ENCODE assay signal across 24 mouse cellular contexts in genomic region chr14:46692067-46692466, GRCm38 (mm10).
DNase-seq lines count a peak whose midpoint lies in the region; ATAC-seq and TF ChIP-seq lines count a peak whose summit lies in the region.
"Had no signal": no experiment of that assay in that cellular context is flagged by ENCODE, and none has a peak within 500 bp of the region (broad histone marks: within the 10 kb centered on the region; RNA-seq: fewer than 3 reads in every experiment).

No protein-coding gene starts in this region.

- 94% methylated on average over 2 of the region's 2 CpGs for WGBS in intestine, embryonic 15.5 days
- 75% methylated on average over 2 of the region's 2 CpGs for WGBS in intestine, postnatal 0 days
- WGBS in hindbrain, embryonic 14.5 days = 83% methylated on average over 2 of the region's 2 CpGs

- H3K4me1 ChIP-seq in intestine, embryonic 15.5 days (replicated peaks) = no peaks in the 10 kb centered on the region; the same call in 1 of the 2 replicates
- H3K4me1 ChIP-seq in intestine, postnatal 0 days (replicated peaks; ENCODE audit: control insufficient read depth, insufficient read depth, low read length) = peaks cover 6% of the 10 kb centered on the region; the same call in 1 of the 2 replicates
- 0 out of 2 replicates have a peak, but pooled peaks cover 6% of the 10 kb centered on the region for H3K4me1 ChIP-seq in hindbrain, embryonic 14.5 days (replicated peaks; ENCODE audit: control insufficient read depth, insufficient read depth, low read length)
- H3K4me1 ChIP-seq: embryonic facial prominence, embryonic 15.5 days had no signal

- H3K27me3 ChIP-seq in intestine, embryonic 15.5 days (replicated peaks) = no peaks in the 10 kb centered on the region
- no peaks in the 10 kb centered on the region for H3K27me3 ChIP-seq in intestine, postnatal 0 days (replicated peaks; ENCODE audit: control insufficient read depth, insufficient read depth, low read length)
- no peaks in the 10 kb centered on the region for H3K27me3 ChIP-seq in hindbrain, embryonic 14.5 days (ENCODE audit: control insufficient read depth, insufficient read depth, low read length)
- H3K27me3 ChIP-seq: embryonic facial prominence, embryonic 13.5 days; embryonic facial prominence, embryonic 15.5 days; forebrain, embryonic 12.5 days had no signal

- no peak for TF ChIP-seq CTCF in intestine, postnatal 0 days (IDR thresholded peaks at IDR 0.05; ENCODE audit: low read depth)

- peak; percentile 10 for DNase-seq in testis, postnatal 14 days (ENCODE audit: low spot score)
- DNase-seq in testis, postnatal 10 days (ENCODE audit: low spot score) = no peak
- DNase-seq in yolk sac, embryonic 10.5 days (ENCODE audit: low spot score) = peak; percentile 37
- no peak for DNase-seq in hindbrain, embryonic 14.5 days (ENCODE audit: low spot score)
- no peak for DNase-seq in cerebellum, adult 18-20 months
- no peak for DNase-seq in left cerebral cortex, adult 9 months (ENCODE audit: low spot score in 2 of 2)
- DNase-seq: adrenal gland, adult 2 months; adrenal gland, postnatal 10 days; adrenal gland, postnatal 36 days; cerebellum, adult 11-12 months; cerebellum, adult 8-10 months; cerebellum, adult 9-11 months; cerebellum, postnatal 14 days; cerebellum, postnatal 36 days; embryo, embryonic 11 days had no signal

- ATAC-seq in intestine, embryonic 15.5 days = peak; percentile 85
- peak; percentile 38; the same call in 1 of the 2 replicates for ATAC-seq in intestine, postnatal 0 days
- ATAC-seq in hindbrain, embryonic 14.5 days (ENCODE audit: low FRiP score) = no peak
- ATAC-seq: forebrain, embryonic 14.5 days; forebrain, embryonic 16.5 days had no signal

- no peak overlapping the region for H3K4me3 ChIP-seq in intestine, embryonic 15.5 days (replicated peaks)
- no peak overlapping the region for H3K4me3 ChIP-seq in intestine, postnatal 0 days (ENCODE audit: low read depth, low read length)
- H3K4me3 ChIP-seq in hindbrain, embryonic 14.5 days (replicated peaks; ENCODE audit: low read length) = no peak overlapping the region
- H3K4me3 ChIP-seq: embryonic facial prominence, embryonic 13.5 days; embryonic facial prominence, embryonic 15.5 days; erythroblast, embryonic 14.5 days; forebrain, embryonic 10.5 days; forebrain, embryonic 12.5 days had no signal

- H3K9ac ChIP-seq in intestine, embryonic 15.5 days = no peak overlapping the region
- H3K9ac ChIP-seq in intestine, postnatal 0 days (ENCODE audit: low read depth, low read length) = no peak overlapping the region
- H3K9ac ChIP-seq in hindbrain, embryonic 14.5 days = no peak overlapping the region
- H3K9ac ChIP-seq: embryonic facial prominence, embryonic 13.5 days; embryonic facial prominence, embryonic 15.5 days; forebrain, embryonic 12.5 days had no signal

- no peak overlapping the region for H3K4me2 ChIP-seq in intestine, embryonic 15.5 days (replicated peaks)
- no peak overlapping the region for H3K4me2 ChIP-seq in intestine, postnatal 0 days (replicated peaks; ENCODE audit: low read depth)
- H3K4me2 ChIP-seq in hindbrain, embryonic 14.5 days (replicated peaks) = no peak overlapping the region
- H3K4me2 ChIP-seq: embryonic facial prominence, embryonic 13.5 days; embryonic facial prominence, embryonic 15.5 days; forebrain, embryonic 12.5 days had no signal

- no peaks in the 10 kb centered on the region for H3K36me3 ChIP-seq in intestine, embryonic 15.5 days
- H3K36me3 ChIP-seq in intestine, postnatal 0 days (ENCODE audit: control insufficient read depth, insufficient read depth) = no peaks in the 10 kb centered on the region
- H3K36me3 ChIP-seq in hindbrain, embryonic 14.5 days (replicated peaks; ENCODE audit: control insufficient read depth, insufficient read depth) = no peaks in the 10 kb centered on the region
- H3K36me3 ChIP-seq: embryonic facial prominence, embryonic 13.5 days; embryonic facial prominence, embryonic 15.5 days; forebrain, embryonic 10.5 days; forebrain, embryonic 12.5 days had no signal

- no peaks in the 10 kb centered on the region for H3K9me3 ChIP-seq in intestine, embryonic 15.5 days
- H3K9me3 ChIP-seq in intestine, postnatal 0 days (ENCODE audit: control insufficient read depth) = no peaks in the 10 kb centered on the region
- no peaks in the 10 kb centered on the region for H3K9me3 ChIP-seq in hindbrain, embryonic 14.5 days (ENCODE audit: control insufficient read depth, low read length)
- H3K9me3 ChIP-seq: embryonic facial prominence, embryonic 13.5 days; embryonic facial prominence, embryonic 15.5 days; forebrain, embryonic 10.5 days; forebrain, embryonic 12.5 days had no signal

- no peak overlapping the region for H3K27ac ChIP-seq in intestine, embryonic 15.5 days
- H3K27ac ChIP-seq in intestine, postnatal 0 days (ENCODE audit: low read depth, low read length) = no peak overlapping the region
- no peak overlapping the region for H3K27ac ChIP-seq in hindbrain, embryonic 14.5 days
- H3K27ac ChIP-seq: embryonic facial prominence, embryonic 13.5 days; embryonic facial prominence, embryonic 15.5 days; forebrain, embryonic 10.5 days; forebrain, embryonic 12.5 days had no signal

Comparison
In these comparisons a context has a peak if more than half of its experiments do, and no peak if none do; other contexts are left out.
1. DNase-seq: peak in testis, postnatal 14 days (single experiment) and yolk sac, embryonic 10.5 days (single experiment); none in testis, postnatal 10 days (single experiment), hindbrain, embryonic 14.5 days (single experiment), cerebellum, adult 18-20 months (0 of 2) and left cerebral cortex, adult 9 months (0 of 2).